Mouse (Mus musculus) layer of hippocampus, postnatal 25 days (tissue): Measurements from ENCODE around the gene Btbd35f29. TPM values are rescaled to one million over a fixed set of nuclear protein-coding genes. Genes with fewer than 3 reads are reported as not detected.
"Not testable (repeated sequence)": the region's sequence is repeated elsewhere in the genome, so short reads cannot be mapped to it uniquely, and the experiment has no call there.

Experiments
- DNase-seq, 2 experiments: peaks; one replicate each; pipeline ENCODE4 v3.0.0; 2022; ENCODE audit warnings: mixed read lengths in 2 of 2, low spot score in 1 of 2; ENCODE audit errors: extremely low spot score in 1 of 2
- total RNA-seq, 2 experiments: library from RNA; stranded (reverse); gene quantifications; 2 replicates each; pipeline ENCODE4 v1.2.3; 2021

The Btbd35f29 gene
- not detected for total RNA-seq

DNA sequence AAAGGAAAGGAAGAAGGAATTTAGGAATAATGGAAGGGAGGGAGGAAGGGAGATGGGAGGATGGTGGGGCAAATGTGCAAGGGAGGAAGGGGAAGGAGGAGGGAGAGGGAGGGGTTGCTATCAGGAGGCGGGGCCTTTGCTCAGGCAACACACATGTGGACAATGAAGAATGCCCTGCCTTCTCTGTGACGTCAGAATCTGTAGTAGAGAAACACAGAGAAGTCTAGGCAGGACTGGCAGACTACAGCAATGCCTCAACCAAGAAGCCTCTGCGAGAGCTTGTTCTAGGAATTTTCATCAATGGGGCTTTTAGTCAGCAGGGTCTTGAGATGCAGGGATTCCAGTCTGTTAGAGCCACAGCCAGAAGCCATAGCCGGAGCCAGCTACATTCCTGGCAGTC lies at the start of gene Btbd35f29:
TSS of gene Btbd35f29 (plus strand) at position 301 of the 400 bp plus-strand sequence.
- DNase-seq: not testable (repeated sequence)

DNA sequence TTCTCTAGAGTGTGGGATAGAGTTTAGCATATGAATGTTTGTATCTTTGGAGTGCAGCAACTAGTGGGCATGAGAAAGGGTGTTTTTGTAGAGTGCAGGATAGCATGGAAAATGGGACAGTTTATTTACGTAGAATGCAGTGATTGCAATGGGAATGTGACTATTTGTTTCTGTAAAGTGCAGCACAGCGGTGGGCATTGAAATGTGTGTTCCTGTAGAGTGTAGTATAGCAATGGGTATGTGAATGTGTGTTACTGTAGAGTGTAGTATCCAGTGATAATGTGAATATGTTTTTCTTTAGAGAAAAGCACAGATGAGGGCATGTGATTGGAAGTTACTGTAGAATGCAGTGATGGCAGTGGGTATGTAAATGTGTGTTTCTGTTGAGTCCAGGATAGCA lies 23.9 kb downstream of the Btbd35f29 start:
- DNase-seq: not testable (repeated sequence)

DNA sequence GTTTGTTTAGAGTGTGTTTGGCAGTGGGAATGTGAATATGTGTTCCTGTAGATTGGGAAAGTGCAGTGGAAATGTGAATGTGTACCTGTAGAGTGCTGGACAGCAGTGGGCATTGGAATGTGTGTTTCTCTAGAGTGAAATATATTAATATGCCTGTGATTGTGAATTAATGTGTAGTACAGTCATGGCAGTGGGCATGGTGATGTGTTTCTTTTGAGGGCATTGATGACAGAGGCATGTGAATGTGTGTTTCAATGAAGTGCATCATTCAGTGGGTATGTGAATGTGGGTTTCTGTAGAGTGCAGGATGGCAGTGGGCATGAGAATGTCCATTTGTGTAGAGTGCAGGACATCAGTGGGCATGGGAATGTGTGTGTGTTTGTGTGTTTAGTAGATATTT lies 27.7 kb downstream of the Btbd35f29 start:
- DNase-seq: not testable (repeated sequence)

DNA sequence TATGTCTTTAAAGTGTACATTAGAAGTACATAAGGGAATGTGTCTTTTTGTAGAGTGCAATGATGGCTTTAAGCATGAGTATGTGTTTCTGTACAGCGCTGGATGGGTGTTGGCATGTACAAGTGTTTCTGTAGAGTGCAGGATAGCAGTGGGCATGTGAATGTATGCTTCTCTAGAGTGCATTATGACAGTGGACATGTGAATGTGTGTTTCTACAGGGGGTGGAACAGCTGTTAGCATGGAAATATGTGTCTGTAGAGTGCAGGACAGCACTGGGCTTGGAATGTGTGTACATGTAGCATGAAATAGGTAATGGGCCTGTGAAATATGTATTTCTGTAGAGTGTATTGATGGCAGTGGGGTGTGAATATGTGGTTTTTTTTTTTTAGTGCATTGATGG lies 28.4 kb downstream of the Btbd35f29 start:
- DNase-seq: not testable (repeated sequence)

DNA sequence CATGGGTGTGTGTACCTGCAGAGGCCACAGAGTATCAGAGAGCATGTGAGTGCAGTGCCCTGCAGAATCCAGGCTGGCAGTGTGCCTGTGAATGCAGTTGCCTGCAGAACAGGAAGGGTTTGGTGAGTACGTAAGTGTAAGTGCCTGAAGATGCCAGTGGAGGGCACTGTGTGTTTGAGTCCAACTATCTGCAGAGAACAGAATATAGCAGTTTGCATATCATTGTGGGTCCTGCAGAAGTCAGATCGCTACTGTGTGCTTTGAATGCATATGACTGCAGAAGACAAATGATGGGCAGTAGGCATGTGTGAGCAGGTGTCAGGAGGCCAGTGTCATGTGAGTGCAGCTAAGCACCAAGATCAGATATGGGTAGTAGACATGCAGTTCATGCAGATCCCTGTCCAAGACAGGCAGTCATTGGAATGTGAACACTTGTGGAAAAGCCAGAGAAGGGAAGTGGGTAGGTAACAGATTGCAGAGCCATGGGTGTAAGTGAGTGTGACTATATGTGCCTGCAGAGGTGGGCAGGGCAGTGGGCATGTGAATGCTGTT lies 41.1 kb downstream of the Btbd35f29 start:
- DNase-seq: not testable (repeated sequence)

DNA sequence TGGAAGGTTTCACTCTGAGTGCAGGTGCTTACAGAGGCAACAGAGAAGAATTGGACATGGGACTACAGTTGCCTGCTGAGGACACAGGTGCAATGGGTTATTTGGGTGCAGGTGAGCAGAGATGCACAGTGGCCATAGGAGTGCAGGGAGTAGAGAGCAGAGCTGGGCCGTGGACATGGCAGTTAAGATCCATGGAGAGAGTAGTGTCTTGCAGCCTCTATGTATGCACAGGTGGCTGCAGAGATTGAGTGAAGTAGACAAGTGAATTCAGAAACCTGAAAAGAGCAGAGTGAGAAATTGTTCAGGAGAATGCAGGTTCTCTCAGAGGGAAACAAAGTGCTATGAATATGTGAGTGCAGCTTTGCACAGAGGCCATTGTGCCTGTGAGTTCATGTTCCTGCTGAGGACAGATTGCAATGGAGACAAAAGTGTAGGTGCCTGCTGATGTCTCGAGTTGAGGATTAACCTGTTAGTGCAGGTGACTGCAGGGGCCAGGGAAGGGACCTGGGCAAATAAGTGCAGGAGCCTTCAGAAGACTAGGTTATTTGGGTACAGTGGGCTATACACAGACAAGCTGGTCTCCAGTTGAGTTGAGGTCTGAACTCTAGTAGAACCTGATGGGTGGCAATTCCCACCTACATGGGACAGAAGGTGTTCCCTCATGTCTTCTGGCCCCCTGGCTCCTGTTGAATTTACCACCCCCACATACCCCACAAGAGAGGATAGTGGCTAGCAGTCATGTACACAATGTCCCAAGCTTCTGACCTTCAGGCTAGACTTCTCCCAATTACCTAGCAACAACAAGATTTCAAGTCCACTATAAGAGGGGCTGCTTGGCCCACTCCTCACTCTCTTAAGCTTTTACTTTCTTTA lies 42.2 kb downstream of the Btbd35f29 start:
- not testable (repeated sequence) for DNase-seq

DNA sequence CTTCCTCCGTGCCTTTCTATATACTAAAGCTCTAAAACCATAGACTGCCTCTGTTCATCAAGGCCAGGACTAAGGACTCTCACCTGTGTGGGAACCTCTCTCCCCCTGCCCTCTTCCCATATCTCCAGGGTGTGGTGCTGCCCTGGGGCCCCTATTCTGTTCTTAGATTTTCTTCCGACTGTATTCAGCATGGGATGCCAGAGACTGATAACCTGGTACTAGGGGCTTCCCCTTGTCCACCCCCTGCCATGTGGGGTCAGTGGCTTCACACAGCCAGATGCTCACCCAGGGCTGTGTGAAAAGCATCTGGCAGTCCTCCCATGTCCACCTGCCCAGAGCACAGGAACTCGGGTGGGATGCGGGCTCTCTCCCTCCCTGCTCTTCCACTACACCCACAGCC lies 43.1 kb downstream of the Btbd35f29 start:
- not testable (repeated sequence) for DNase-seq

DNA sequence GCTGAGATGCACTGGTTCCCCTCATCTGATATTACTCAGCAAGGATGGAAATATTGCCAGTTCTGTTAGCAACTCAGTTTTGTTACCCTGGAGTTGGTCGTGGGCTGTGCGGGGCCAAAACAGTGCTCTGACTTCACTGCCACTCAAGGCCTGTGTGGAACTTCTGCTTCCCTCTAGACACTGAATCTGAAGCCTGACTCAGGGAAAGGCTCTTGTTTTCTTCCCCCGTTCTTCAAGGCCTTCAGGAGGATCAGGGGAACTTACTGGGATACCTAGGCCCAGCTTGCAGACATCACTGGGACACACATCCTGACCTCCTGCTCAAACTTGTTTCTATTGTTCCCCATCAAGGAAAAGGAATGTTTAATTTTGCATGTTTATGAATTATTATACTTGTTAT lies 45.2 kb downstream of the Btbd35f29 start:
- not testable (repeated sequence) for DNase-seq

DNA sequence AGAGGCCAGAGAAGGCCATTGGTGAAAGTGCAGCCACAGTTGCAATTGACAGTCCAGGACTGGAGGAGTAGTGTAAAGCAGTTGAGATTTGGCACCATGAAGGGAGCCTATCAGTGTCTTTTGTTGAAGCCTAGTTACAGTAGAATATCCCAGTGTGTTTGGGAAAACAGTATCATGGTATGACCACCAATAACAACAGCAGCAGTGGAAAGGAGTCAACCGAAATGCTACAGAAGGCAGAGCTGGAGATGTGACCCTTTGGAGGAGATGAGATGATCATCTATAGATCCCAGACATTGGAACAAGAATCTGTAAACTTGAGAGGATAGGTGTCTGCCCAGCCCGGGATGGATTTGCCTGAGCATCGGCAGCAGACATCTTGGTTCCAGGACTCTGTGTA lies 47.7 kb downstream of the Btbd35f29 start:
- DNase-seq: not testable (repeated sequence)

Other genes with a start within 250 kb of the Btbd35f29 start
- not detected for gene Spin2f, start 136.2 kb downstream of the Btbd35f29 start, total RNA-seq
- not detected for gene Btbd35f26, start 218.8 kb downstream of the Btbd35f29 start, total RNA-seq